Mouse (Mus musculus) left cerebral cortex, postnatal 25 days (tissue): ENCODE measurements around the gene 4930579F01Rik. TPM values are rescaled to one million over a fixed set of nuclear protein-coding genes. Genes with fewer than 3 reads are reported as not detected.

Experiments
- DNase-seq, 2 experiments: peaks; one replicate each; pipeline ENCODE4 v3.0.0; 2022; ENCODE audit warnings: low spot score in 2 of 2, mixed read lengths in 1 of 2
- intact Hi-C: fragments of 180-260 bp; cut with DNase I; formaldehyde crosslinking; loops from one replicate; pipeline ENCODE4 v1.15.1; 2025
- total RNA-seq, 2 experiments: library from RNA; stranded (reverse); gene quantifications; 2 replicates each; pipeline ENCODE4 v1.2.3; 2021

The 4930579F01Rik gene
- total RNA-seq, 2 experiments from 2014 or later: not detected

DNA sequence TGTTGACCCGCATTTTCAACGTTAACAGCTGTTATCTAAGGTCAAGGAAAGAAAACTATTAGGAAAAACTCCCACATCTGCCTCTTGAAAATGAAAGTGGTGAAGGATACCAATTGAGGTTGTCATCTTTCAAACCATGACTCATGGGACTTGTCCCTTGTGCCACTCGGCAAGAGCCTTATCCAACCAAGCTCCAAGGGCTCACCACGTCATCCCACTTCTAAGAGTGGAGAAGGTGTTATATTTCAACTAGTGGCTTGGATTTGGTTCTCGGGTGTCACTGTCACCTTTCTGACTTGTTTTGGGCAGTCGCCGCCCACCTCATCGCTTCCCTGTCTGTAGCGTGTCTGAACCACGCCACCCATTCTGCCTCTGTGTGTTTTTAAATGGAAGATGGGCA, 69.8 kb downstream of the 4930579F01Rik start:
- intact Hi-C loops: no loop called here
- no peak for DNase-seq

DNA sequence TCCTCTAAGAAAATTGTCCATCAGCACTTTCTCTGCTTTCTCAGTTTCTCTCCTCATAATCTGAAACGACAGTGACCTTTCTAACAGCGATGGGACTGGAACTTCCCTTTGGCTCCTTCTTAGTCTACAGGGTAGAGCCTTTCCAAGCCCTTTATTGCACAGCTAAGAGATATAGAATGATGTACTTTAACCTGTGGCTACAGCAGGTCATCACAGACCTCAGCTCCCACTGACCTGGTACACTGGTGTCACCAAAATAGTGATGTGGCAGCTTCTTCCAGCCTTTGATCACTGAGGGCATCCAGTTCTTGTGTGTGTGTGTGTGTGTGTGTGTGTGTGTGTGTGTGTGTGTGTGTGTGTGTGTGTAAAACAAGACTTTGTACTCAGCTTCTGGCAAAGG, 72.2 kb downstream of the 4930579F01Rik start:
- intact Hi-C loops: no loop called here
- DNase-seq: no peak

DNA sequence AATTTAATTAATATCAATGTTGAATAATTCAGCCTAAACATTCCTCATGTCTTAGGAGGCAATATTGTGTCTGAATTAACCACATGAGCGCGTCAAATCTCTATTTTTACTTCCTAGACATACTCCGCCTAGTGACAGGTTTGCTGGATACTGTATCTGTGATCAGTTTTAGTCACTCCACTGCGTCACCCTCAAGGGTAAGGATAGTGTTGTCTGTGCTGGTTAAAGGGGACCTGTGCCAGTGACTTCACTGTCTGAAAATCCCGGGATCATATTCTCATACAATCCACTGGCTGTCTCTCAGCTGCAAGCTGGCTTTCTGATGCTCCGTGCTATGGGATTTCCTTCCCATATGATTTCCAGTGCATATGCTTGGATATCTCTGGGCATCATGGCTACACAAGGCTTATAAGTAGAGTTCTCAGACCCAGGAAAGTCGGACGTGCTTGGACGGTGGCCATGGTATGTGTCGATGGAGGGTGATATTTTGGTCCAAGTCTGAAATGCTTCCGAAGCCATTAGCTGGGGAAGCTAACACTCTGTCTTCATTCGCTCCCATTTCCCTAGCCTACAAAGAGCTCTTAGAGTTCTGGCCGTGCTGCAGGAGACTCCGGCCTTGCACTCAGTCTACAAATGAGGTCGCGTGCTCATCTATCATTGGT, 74.0 kb downstream of the 4930579F01Rik start:
- no peak for DNase-seq
- intact Hi-C loops: no loop called here

GRCm38 (mm10) chr3:138118831-138119230, 74.8 kb downstream of the 4930579F01Rik start:
- DNase-seq: no peak
- intact Hi-C loops: no loop called here

DNA sequence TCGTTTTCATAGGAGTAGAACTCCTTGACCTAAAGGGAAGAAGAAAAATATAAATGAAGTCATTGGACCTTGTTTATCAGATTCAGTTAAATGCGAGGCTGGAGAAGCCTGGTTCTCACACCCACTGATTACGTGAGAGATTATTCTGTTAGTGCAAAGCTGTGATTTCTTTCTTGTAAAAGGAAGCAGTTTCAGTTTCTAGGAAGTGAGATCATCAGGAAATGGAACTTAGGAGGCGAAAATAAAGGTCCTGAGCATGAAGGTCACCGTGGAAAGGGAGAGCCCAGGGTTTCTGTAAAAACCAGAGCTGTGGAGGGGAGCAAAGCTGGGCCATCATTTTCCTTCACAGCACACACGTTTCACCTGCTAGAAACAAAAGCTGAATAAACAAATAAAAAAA, 75.2 kb downstream of the 4930579F01Rik start:
- no peak for DNase-seq
- intact Hi-C loops: no loop called here

GRCm38 (mm10) chr3:138116871-138117270, 76.8 kb downstream of the 4930579F01Rik start:
- no peak for DNase-seq
- intact Hi-C loops: no loop called here

DNA sequence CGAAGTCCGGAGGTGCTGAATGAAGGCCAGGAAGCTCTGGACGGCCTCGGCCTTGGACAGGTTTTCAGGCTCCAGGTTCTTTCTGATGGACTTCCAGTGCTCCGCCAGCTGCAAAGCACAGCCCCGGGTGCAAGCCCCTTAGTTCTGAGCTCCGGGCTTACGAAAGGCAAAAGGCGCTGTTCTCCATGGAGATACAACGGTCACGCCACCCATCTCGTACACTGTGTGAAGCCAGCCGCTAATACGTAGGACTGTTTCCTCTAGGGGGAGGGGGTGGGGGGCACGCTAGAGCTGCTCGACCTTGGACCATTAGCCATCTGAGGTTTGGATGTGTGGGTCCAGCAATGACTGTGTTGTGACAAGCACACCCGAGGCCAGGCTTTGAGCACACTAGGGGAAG, 79.5 kb downstream of the 4930579F01Rik start:
- intact Hi-C loops: no loop called here
- DNase-seq: no peak

Other genes starting within 250 kb of the 4930579F01Rik start
- gene Dapp1, start 212.3 kb downstream of the 4930579F01Rik start, total RNA-seq: 1 to 10 TPM; 2.5 to 2.9 TPM
- gene 1110002E22Rik, start 128.8 kb downstream of the 4930579F01Rik start, total RNA-seq: 1 to 10 TPM; 2.6 to 2.7 TPM
- under 1 TPM in 1 of 2 experiments, not detected in 1; 0.21 TPM for gene Gm5105, start 126.4 kb downstream of the 4930579F01Rik start, total RNA-seq
- 1 to 10 TPM; 5.8 to 7.3 TPM for gene Trmt10a, start 50.4 kb downstream of the 4930579F01Rik start, total RNA-seq
- gene Mttp, start 48.9 kb downstream of the 4930579F01Rik start, total RNA-seq: 1 to 10 TPM; 6.0 to 6.2 TPM
- not detected for gene Adh7, start 23.9 kb upstream of the 4930579F01Rik start, total RNA-seq
- under 1 TPM; 0.60 to 0.62 TPM for gene Adh1, start 67.2 kb upstream of the 4930579F01Rik start, total RNA-seq
- not detected for gene Adh6a, start 119.5 kb upstream of the 4930579F01Rik start, total RNA-seq
- gene Adh6b, start 147.9 kb upstream of the 4930579F01Rik start, total RNA-seq: not detected
- gene Adh4, start 221.6 kb upstream of the 4930579F01Rik start, total RNA-seq: not detected
- gene Adh5, start 249.3 kb upstream of the 4930579F01Rik start, total RNA-seq: 10 to 100 TPM; 59.2 to 60.8 TPM